Mouse (Mus musculus) ES-Bruce4 (cell line): ENCODE measurements around the gene Dnah14. TPM values are rescaled to one million over a fixed set of nuclear protein-coding genes. Genes with fewer than 3 reads are reported as not detected.

Source experiments
- H3K27ac ChIP-seq: 2 replicates; pipeline ENCODE4 v1.5.1; 2012; ENCODE audit warnings: low read length, inconsistent platforms; ENCODE audit not compliant: insufficient read depth
- H3K27me3 ChIP-seq: 2 replicates; pipeline ENCODE4 v1.6.1; 2012; ENCODE audit warnings: mild to moderate bottlenecking, low read length, inconsistent platforms; ENCODE audit not compliant: control insufficient read depth, poor library complexity, insufficient read depth, severe bottlenecking
- H3K36me3 ChIP-seq: 2 replicates; pipeline ENCODE4 v1.6.1; 2012; ENCODE audit warnings: inconsistent platforms, mild to moderate bottlenecking, low read length, moderate library complexity; ENCODE audit not compliant: control insufficient read depth, poor library complexity, insufficient read depth, severe bottlenecking
- H3K4me1 ChIP-seq: one replicate; pipeline ENCODE4 v1.8.1; 2011; ENCODE audit warnings: low read length; ENCODE audit not compliant: control insufficient read depth, insufficient read depth
- H3K4me3 ChIP-seq: 2 replicates; pipeline ENCODE4 v1.5.1; 2011; ENCODE audit warnings: low read depth, mild to moderate bottlenecking, low read length
- H3K9ac ChIP-seq: 2 replicates; pipeline ENCODE4 v1.6.1; 2012; ENCODE audit warnings: low read depth, mild to moderate bottlenecking, inconsistent platforms; ENCODE audit not compliant: poor library complexity, severe bottlenecking
- H3K9me3 ChIP-seq: replicated peaks from 2 replicates; pipeline ENCODE4 v1.6.1; 2012; ENCODE audit warnings: mild to moderate bottlenecking, low read length, inconsistent platforms; ENCODE audit not compliant: control insufficient read depth, poor library complexity, insufficient read depth, severe bottlenecking
- CTCF ChIP-seq: IDR thresholded peaks from one replicate; pipeline ENCODE4 v1.8.1; 2011; ENCODE audit warnings: low read depth, low read length
- EP300 ChIP-seq: IDR thresholded peaks from 2 replicates; pipeline ENCODE4 v1.6.1; 2011; ENCODE audit warnings: low read depth, low read length; ENCODE audit not compliant: insufficient read depth
- POLR2A ChIP-seq: IDR thresholded peaks from one replicate; pipeline ENCODE4 v1.8.1; 2011; ENCODE audit warnings: low read length; ENCODE audit not compliant: insufficient read depth
- polyA plus RNA-seq: library from polyadenylated mRNA; stranded (reverse); fragments of >200 nt; gene quantifications from 2 replicates; pipeline ENCODE4 v1.2.4, GENCODE M21; 2011; ENCODE audit warnings: low read depth; ENCODE audit not compliant: missing spikeins, insufficient read depth, insufficient read length

Dnah14 gene
- polyA plus RNA-seq, 1 experiment: 0.33 TPM

- Histone ChIP-seq H3K4me1 (no peaks in the 10 kb centered on the region), H3K4me3 (no peak overlapping the region), H3K27me3 (no peaks in the 10 kb centered on the region), H3K27ac (no peak overlapping the region), H3K36me3 (no peaks in the 10 kb centered on the region), H3K9me3 (no peaks in the 10 kb centered on the region), H3K9ac (no peak overlapping the region)
- TF ChIP-seq CTCF: no peak
- no peak for TF ChIP-seq POLR2A
- TF ChIP-seq EP300: no peak
Observed at GRCm38 (mm10) chr1:181647467-181647866, 71.1 kb downstream of the Dnah14 start.

GRCm38 (mm10) chr1:181653481-181653880, 77.1 kb downstream of the Dnah14 start:
- H3K9me3 ChIP-seq: no peaks in the 10 kb centered on the region
- TF ChIP-seq EP300: no peak
- no peak for TF ChIP-seq CTCF
- TF ChIP-seq POLR2A: no peak
- H3K27me3 ChIP-seq: no peaks in the 10 kb centered on the region
- no peak overlapping the region for H3K9ac ChIP-seq
- no peaks in the 10 kb centered on the region for H3K4me1 ChIP-seq
- H3K36me3 ChIP-seq: no peaks in the 10 kb centered on the region
- no peak overlapping the region for H3K4me3 ChIP-seq
- no peak overlapping the region for H3K27ac ChIP-seq

- Histone ChIP-seq H3K27me3 (no peaks in the 10 kb centered on the region), H3K4me1 (no peaks in the 10 kb centered on the region), H3K9me3 (no peaks in the 10 kb centered on the region), H3K4me3 (no peak overlapping the region), H3K27ac (no peak overlapping the region), H3K9ac (no peak overlapping the region), H3K36me3 (no peaks in the 10 kb centered on the region)
- no peak for TF ChIP-seq CTCF
- TF ChIP-seq POLR2A: no peak
- TF ChIP-seq EP300: no peak
Observed at GRCm38 (mm10) chr1:181656421-181656820, 80.1 kb downstream of the Dnah14 start.

- H3K9me3 ChIP-seq: no peaks in the 10 kb centered on the region
- no peaks in the 10 kb centered on the region for H3K4me1 ChIP-seq
- H3K27me3 ChIP-seq: no peaks in the 10 kb centered on the region
- TF ChIP-seq CTCF: no peak
- TF ChIP-seq POLR2A: no peak
- TF ChIP-seq EP300: no peak
- no peak overlapping the region for H3K27ac ChIP-seq
- H3K9ac ChIP-seq: no peak overlapping the region
- no peaks in the 10 kb centered on the region for H3K36me3 ChIP-seq
- no peak overlapping the region for H3K4me3 ChIP-seq
Observed at GRCm38 (mm10) chr1:181666801-181667200, 90.4 kb downstream of the Dnah14 start.

GRCm38 (mm10) chr1:181694729-181695498, 118.6 kb downstream of the Dnah14 start:
- Histone ChIP-seq H3K9ac (no peak overlapping the region), H3K36me3 (no peaks in the 10 kb centered on the region), H3K27ac (no peak overlapping the region), H3K4me3 (no peak overlapping the region), H3K4me1 (no peaks in the 10 kb centered on the region), H3K27me3 (no peaks in the 10 kb centered on the region), H3K9me3 (no peaks in the 10 kb centered on the region)
- no peak for TF ChIP-seq EP300
- no peak for TF ChIP-seq POLR2A
- no peak for TF ChIP-seq CTCF

- H3K9me3 ChIP-seq: no peaks in the 10 kb centered on the region
- H3K4me3 ChIP-seq: no peak overlapping the region
- H3K9ac ChIP-seq: no peak overlapping the region
- no peaks in the 10 kb centered on the region; the same call in 1 of the 2 replicates for H3K27me3 ChIP-seq
- H3K4me1 ChIP-seq: no peaks in the 10 kb centered on the region
- no peak overlapping the region for H3K27ac ChIP-seq
- H3K36me3 ChIP-seq: no peaks in the 10 kb centered on the region
- no peak for TF ChIP-seq EP300
- peak; percentile 66 for TF ChIP-seq CTCF
Observed at GRCm38 (mm10) chr1:181728707-181729106, 152.3 kb downstream of the Dnah14 start.
